Mouse (Mus musculus): ENCODE data around the gene Focad.
A peak's percentile ranks its signal among the peaks of the same experiment; 100 is the strongest.

The Focad gene

DNA sequence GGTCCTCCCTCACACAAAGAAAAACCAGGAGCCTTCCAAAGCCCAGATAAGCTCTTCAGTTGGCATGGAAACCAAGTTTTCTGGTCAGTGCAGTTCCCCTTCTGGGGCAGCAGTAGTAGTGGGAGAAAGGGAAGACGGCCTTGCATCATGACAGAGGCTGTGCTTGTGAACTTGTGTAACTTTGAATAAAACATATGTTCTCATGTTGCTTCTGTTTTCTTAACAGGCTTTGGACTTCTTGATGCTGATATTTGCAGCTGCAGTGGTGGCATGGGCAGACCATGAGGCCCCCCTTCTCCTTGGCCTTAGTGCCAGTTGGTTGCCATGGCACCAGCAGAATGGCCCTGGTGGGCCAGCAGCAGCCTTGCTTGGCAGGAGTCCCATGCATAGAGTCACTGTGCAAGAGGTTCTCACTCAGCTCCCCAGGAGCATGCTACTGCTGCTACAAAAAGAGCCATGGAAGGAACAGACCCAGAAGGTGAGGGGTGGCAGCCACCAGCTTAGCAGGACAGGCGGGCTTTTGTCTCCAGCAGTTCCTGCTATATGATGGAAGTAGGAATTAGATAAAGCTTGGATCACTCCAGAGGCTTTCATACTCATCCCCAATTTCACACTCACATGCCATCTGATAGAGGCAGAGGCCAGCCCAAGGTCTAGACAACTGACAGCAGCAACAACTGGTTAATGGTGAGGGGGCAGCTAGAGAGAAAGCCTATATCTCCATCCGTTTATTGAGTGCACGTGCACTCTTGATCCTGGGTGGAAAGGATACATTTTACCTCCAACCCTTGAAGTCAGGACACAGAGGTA is 312.7 kb downstream of the Focad start:
- DNase-seq, result no peak

DNA sequence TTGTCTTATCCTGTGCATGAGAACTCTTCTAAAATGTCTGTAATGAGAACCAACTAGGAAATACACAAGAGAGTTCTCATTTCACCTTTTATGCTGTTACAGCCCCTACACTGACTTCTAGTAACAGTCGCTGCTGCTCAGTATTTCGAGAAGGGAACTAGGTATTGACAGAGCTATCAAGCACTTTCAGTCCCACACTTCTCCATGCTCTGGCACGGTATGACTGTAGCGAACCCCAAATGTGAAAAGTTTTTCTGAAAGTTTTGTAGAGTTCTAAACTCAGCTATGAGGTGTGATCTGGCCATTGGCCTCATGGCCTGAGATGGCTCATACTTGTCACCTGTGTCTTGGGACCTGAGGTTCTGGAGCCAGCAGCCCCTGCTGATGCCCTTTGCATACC is 314.9 kb downstream of the Focad start:
- no peak for DNase-seq

DNA sequence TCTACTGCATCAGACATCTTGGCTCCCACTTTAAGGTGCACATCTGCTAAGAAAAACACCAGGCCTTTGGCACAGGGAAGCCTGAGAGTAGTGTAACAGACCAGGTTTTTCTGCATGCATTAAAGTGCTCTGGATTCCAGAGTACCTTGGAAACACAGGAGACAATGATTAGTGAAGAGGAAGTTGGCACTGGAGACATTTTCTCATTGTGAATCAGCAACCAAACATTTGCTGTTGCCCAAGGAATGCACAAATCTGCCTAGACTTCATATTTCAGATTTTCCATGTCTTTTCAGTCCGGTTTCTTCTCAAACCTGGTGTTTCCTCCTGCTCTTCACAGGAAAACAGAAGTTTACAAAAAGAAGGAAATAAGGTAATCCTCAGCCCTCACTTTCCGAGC is 317.9 kb downstream of the Focad start:
- no peak for DNase-seq

DNA sequence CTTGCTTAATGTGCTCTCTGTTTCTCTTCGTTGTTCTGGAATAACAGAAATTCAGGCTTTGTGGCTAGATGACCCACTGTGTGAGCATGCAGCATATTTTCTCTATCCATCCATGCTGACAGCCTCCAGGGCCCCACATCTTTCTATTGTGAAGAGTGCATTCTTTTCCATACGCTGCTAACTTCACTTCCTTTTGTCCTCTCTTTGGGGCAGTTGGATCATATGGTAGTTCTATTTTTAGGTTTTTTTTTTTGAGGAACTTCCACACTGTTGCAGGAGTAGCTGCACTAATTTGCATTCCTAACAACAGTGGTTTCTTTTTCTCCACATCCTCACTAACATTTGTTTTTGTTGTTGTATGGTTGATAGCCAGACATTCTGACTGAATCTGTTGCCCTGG is 320.6 kb downstream of the Focad start:
- DNase-seq, result no peak

DNA sequence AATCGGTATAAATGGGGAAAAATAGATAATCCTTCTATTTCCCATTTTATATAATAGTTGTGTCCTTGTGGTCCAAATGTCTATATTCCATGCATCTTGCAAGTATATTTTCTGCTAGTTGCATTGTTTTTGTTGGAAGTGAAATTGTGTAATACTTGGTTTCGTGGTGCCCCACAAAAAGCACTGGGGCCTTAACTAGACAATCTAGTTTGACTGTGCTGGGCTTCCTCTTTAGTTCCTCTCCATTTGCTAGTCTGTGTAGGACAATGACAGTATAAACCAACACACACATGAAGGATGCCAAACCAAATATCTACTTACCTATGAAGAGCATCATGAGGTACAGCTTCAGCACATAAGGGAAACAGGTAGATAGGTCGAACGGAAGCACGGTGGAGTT is 324.9 kb downstream of the Focad start:
- DNase-seq, result no peak

GRCm38 (mm10) chr4:88424563-88424962 is 330.1 kb downstream of the Focad start:
- no peak for DNase-seq

GRCm38 (mm10) chr4:88427630-88428239 is 333.3 kb downstream of the Focad start:
- DNase-seq, result no peak

DNA sequence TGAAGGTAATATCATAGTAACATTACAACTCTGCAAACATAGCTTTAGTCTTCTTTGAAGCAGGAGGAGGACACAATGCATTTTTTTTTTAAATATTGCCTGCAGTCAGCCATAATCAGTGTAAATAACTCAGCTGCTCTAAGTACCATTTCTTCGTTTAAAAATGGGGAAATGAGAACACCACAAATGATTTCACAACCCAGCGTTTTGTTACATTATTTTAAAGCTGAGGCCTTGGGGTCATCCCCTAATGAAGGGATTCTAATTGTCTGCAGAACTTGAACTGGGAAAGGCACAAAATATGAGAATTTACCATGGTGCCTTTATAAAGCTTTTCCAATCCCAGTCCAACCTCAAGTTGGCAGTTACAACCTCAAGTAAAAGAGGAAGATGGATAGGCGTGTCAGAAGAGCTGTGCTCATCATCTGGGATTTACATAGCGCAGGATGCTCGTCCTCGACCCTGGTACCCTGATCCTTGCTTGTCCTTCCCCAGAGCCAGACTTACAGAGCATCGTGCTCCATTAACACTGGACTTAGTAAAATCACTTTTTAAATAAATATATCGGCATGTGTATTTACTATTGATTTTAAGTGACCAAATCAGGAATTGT is 338.1 kb downstream of the Focad start:
- DNase-seq, result no peak

GRCm38 (mm10) chr4:88436593-88437165 is 342.2 kb downstream of the Focad start:
- no peak for DNase-seq

DNA sequence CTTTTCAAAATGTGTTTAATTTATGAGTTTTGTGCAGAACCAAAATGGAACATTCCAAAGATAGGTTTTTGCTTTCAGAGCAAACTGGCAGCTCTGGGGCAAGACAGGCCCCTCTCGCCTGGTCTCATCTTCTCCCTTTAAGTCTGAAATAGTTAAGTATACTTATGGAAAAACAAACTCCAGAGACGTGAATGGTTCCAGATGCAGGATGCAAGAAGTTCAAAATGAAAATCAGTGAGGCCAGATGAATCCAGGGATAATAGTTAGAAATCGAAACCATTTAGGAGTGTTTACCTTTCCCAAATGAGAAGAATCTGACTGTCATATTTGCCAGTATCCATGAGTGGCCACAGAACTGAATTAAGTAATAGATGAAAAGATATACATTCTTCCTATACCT is 342.7 kb downstream of the Focad start:
- no peak for DNase-seq

DNA sequence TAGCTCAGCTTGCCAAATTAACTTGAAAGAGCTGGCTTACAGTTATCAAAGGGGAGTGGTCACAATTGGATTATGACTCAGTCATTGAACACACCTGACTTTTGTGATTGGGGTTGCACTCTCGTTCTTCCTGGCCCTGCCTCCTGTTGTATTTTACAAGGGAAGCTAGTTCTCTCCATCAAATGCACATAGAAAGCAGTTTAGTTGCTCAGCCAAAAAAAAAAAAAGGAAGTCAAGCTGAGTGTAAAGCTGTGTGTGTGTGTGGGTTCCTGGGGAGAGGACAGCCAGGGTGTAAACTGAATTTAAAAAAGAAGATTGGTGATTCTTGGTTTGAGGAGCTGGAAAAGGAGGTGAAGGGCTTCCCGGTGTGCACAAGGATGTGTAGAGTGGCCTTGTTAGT is 343.5 kb downstream of the Focad start:
- no peak for DNase-seq

GRCm38 (mm10) chr4:88438326-88438989 is 344.0 kb downstream of the Focad start, which contains the start of gene Hacd4:
Hacd4 (minus strand) TSS chr4:88438928.
- DNase-seq, result peak; percentile 67

GRCm38 (mm10) chr4:88438990-88439329 is 344.5 kb downstream of the Focad start:
- no peak for DNase-seq

GRCm38 (mm10) chr4:88439669-88440123 is 345.3 kb downstream of the Focad start:
- peak; percentile 9 for DNase-seq

GRCm38 (mm10) chr4:88440814-88441213 is 346.4 kb downstream of the Focad start:
- no peak for DNase-seq

DNA sequence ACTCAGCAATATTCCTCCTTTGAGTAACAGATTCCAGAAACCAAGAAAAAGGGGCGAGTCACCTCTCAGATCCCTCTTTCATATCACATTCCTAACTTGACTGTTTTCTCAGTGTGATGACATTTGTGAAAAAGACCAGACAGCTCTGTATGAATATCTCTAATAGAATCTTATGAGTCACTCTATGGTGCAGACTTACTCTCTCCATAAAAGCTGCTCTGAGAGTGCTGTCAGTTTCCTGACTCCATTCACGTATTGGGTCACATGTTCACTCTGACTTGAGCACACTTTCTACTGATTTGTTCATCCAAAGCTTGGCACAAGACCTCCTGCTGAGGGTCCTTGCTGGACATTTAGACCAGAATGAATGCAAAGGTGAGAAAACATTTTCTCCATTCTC is 354.5 kb downstream of the Focad start:
- DNase-seq, result no peak

DNA sequence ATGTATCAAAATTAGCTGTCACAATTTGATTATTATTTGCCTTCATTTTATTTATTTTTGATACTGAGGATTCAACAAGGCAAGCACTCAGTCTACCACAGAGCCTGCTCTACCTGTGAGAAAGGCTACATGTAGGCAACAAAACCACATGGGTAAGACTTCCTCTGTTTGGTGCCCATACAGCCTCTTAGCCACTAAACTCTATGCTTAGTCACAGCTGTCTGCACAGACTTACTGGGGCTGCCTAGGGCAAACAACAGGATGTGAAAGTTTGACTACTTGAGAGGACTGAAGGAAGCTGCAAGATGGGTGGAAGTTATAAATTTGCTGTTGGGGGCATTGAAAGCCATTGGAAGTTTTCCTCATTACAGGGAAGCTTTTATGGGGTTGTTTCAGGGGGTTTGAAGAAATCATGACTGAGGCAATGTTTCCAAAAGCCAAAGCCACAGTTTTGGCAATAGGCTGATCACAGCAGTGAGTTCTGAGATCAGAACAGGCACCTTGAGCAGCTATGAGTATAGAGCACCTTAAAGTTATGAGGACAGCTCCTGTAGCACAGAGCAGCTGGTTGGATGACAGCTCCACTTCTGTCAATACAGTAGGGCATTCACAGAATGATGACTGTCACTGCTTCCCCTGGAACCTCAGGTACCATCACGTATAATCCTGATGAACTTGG is 355.8 kb downstream of the Focad start:
- DNase-seq, result no peak

DNA sequence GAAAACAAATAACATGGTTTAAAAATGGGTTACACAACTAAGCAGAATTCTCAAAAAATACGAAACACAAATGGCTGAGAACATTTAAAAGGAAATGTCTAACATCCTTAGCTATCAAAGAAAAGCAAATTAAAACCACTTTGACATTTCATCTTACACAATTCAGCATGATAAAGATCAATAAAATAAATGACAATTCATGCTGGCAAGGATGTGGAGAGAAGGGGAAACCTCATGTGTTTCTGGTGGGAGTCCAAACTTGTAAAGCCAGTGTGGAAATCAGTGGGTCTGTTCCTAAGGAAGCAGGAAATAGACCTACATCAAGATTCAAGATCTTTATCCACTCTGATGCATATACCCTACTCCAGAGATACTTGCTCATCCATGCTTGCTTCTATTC is 363.7 kb downstream of the Focad start:
- no peak for DNase-seq

DNA sequence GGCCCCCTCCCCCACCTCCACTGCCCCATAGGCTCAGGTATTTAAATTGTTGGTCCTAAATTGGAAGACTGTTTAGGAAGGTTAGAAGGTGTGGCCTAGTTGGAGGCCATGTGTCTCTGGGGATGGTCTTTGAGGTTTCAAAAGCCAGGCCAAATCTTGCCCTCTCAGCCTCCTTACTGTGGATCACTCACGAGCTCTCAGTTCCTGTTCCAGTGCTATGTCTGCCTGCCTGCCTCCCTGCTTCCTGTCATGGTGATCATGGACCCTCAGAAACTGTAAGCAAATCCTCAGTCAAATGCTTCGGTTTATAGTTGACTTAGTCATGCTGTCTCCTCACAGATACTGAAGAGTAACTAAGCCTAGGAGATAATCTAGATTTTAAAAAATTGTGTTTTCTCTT is 364.2 kb downstream of the Focad start:
- no peak for DNase-seq
